Mouse (Mus musculus) skeletal muscle tissue, adult 2 months (tissue): ENCODE results near the gene Tnfrsf1a.

Experiments used
- DNase-seq: peaks from one replicate; pipeline ENCODE4 v3.0.0-alpha.2; 2012; ENCODE audit warnings: low read depth, low spot score

The Tnfrsf1a gene

GRCm38 (mm10) chr6:125323547-125323946 lies 25.6 kb upstream of the Tnfrsf1a start:
- DNase-seq: no peak

DNA sequence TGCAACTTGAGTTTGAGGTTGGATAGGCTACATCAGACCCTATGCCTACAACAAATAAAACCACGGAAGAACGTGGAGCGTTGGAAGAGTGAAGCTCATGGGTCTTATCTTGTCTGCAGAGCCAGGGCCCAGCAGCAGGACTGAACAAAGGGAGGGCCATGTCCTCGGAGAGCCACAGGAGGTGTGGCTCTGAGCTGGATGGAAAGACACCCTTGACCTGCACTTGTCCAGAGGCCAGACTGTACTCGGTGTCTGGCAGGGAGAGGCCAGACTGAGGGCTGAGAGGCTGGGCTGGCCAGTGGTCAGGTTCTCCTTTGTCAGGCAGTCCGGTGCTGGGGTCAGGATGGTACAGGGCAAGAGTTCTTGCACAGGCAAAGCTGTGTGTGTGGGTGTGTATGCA lies 23.8 kb upstream of the Tnfrsf1a start:
- no peak for DNase-seq

GRCm38 (mm10) chr6:125328243-125328642 lies 20.9 kb upstream of the Tnfrsf1a start:
- no peak for DNase-seq

DNA sequence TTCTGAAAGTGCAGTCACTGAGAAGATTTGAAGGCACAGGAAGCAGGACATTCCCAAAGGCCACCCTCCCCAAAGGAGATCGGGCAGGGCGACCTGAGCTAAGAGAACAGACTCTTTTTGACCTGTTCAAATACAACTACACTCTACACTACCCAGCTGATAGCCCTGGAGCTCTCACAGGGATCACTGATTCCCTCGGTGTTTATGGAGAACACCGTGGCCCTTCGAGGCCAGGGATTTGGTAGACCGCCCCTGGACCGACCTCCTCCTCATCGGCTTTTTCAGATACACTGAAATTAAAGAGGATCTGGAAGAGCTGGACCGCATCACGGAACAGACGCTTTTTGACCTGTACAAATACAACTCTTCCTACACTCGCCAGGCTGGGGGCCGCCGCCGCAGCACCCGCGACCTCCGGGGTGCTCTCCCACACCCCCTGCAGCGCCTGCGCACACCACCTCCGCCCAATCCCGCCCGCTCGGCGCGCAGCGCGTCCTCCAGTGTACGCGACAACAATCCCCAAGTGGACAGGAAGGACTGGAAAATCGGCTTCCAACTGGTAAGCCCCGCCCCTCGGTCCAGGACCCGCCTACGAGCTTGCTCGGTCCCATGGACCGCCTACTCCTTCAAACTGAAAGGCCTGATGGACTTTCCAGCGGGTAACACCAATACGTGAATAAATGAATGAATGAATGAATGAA lies 18.4 kb upstream of the Tnfrsf1a start:
- peak; percentile 80 for DNase-seq

DNA sequence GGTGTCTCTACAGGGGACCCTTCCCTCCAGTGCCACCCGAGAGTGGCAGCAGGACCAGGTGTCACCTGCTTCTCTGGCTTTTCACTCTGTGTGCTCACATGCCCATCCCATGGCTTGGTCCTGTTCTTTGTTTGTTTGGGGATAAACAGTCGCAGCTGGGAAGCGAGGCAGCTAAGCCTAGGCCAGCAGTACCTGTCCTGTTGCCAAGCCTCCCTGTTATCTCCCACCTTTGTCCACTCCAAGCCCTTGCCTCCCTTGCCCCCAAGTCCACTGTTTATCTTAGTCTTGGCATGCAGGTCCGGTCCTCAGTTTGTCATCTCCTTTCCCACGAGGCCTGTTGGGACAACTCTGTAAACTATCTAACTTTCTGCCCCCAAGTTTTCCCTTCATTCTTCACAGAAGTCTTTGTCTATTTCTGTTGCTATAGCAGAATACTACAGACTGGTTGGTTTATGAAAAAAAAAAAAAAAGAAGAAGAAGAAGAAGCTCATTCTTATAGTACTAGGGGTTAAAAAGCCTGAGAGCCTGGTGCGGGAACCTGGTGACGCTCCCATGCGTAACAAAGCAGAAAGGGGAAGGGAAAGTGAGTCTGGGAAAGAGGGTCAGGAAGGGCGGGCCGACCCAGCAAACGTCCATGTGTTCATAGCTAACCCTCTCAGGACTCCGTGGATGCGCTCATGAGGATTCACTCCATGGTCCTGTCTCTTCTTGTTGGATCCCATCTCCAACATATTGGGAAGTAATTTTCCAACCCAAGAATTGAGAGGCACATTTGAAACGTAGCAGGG lies 15.9 kb upstream of the Tnfrsf1a start:
- no peak for DNase-seq

GRCm38 (mm10) chr6:125334356-125334755 lies 14.8 kb upstream of the Tnfrsf1a start:
- DNase-seq: no peak

GRCm38 (mm10) chr6:125338791-125339660 lies 10.1 kb upstream of the Tnfrsf1a start:
- no peak for DNase-seq

GRCm38 (mm10) chr6:125340244-125340643 lies 8.9 kb upstream of the Tnfrsf1a start:
- DNase-seq: no peak

DNA sequence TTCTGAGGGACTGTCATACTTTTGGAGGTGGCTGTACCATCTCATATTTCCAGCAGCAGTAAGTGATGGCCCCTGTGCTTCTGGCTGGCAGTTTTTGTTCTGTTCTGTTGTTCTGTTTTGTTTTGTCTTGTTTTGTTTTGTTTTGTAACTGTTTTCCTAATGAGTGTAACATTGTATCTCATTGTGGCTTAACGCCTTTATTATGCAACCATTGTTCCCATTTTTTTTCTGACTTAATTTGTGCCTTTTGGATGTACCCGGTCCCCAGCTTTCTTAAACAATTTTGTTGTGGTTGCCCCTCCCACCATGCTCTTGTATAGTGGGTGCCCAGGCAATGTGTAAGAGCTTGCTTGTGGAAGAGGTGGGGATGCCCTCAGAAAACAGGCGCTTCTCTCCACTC lies 7.0 kb upstream of the Tnfrsf1a start:
- DNase-seq: no peak

- no peak for DNase-seq
These were observed 5.1 kb upstream of the Tnfrsf1a start for GRCm38 (mm10) chr6:125344084-125344483.

DNA sequence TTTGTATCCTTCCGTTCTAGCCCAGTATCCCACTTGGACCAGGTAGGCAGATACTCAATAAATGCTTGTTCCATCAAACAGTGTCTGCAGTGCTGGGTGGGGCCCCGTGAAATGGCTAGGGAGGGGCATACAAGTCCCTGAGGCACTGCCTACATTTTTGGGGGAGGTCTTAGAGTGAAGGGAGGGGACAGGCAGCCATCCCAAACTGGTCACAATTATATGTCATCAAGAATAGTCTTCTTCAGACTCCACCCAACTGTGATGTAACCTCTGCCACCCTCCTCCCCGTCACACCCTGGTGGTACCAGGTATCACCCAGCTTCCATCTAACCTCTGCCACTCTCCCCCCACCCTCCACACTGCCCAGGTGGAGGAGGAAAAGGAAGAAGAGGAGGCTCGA lies 4.3 kb upstream of the Tnfrsf1a start:
- DNase-seq: no peak

- no peak for DNase-seq
These were observed 3.5 kb upstream of the Tnfrsf1a start for GRCm38 (mm10) chr6:125345625-125346024.

GRCm38 (mm10) chr6:125346029-125346428 lies 3.1 kb upstream of the Tnfrsf1a start:
- DNase-seq: no peak

DNA sequence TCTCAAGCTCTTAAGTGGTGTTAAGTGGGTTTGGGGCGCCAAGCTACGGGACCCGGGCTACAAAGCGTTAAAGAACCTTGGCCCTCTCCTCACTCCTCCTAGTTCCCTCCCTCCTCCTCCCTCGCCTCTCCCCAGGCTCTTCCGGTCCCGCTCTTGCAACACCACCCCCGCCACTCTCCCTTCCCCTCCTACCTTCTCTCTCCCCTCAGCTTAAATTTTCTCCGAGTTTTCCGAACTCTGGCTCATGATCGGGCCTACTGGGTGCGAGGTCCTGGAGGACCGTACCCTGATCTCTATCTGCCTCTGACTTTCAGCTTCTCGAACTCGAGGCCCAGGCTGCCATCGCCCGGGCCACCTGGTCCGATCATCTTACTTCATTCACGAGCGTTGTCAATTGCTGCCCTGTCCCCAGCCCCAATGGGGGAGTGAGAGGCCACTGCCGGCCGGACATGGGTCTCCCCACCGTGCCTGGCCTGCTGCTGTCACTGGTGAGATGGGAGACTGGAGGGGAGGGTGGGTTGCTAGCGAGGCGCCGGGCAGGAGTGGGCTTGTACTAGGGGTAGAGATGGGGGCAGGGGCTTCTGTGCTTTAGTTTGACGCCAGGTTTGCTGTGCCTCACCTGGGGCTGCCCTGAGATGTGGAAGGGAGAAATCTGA lies 541 bp downstream of the Tnfrsf1a start:
- DNase-seq: peak; percentile 74

- peak; percentile 48 for DNase-seq
These were observed 1.3 kb downstream of the Tnfrsf1a start for GRCm38 (mm10) chr6:125350231-125350994.

DNA sequence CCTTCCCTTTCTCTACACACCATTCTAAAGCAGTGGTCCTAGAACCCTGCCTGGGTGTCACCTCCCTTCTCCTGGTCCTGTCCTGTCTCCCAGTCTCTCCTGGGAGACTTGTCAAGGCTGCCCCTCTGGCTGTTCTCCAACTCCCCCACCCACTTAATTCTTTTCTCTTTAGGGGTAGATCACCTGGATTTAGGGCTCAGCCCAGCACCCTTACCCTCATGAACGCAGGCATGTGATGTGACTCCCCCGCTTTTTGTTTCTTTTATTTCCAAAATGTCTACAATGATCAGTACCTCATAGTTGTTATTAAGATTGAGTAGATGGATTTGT lies 1.8 kb downstream of the Tnfrsf1a start:
- DNase-seq: no peak

- DNase-seq: peak; percentile 74
These were observed 2.3 kb downstream of the Tnfrsf1a start for GRCm38 (mm10) chr6:125351368-125352045.

- DNase-seq: no peak
These were observed 2.9 kb downstream of the Tnfrsf1a start for GRCm38 (mm10) chr6:125352046-125352384.

GRCm38 (mm10) chr6:125352811-125353210 lies 3.6 kb downstream of the Tnfrsf1a start:
- DNase-seq: no peak

DNA sequence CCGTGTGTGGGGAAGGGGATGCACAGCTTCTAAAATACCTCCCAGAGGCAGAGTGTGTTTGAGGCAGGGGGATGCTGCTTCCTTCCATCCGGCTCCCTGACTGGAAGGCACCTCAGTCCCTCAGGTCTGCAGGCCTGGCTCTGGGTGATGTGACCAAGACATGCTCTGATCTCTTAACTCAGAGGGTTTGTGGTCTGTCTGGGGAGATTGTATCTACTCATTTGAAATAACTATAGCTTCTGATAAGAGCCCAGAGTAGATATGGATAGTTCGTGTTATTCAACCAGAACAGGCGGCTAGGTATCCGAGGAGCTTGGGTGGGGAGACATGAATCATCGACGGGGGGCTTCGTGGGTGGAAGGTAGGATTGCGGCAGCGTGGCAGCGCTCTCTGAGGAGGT lies 4.1 kb downstream of the Tnfrsf1a start:
- DNase-seq: no peak

- DNase-seq: no peak
These were observed 4.5 kb downstream of the Tnfrsf1a start for GRCm38 (mm10) chr6:125353655-125354054.
